Mouse (Mus musculus) E14TG2a.4 (cell line): ENCODE measurements around the gene Dtl.

Source experiments
- CTCF ChIP-seq: conservative IDR thresholded peaks from 2 replicates; pipeline ENCODE4 v1.5.1; 2014; ENCODE audit warnings: low read length
- NANOG ChIP-seq: IDR thresholded peaks from 2 replicates; pipeline ENCODE4 v1.6.1; 2014; ENCODE audit warnings: borderline replicate concordance, low read length, mixed read lengths

- TF ChIP-seq CTCF (no peak), NANOG (no peak)
These were observed 45.9 kb downstream of the Dtl start for GRCm38 (mm10) chr1:191529406-191529805.
